Mouse (Mus musculus): ENCODE results near the gene Notch2.

GRCm38 (mm10) chr3:98016901-98017591, 3.7 kb downstream of the Notch2 start:
- TF ChIP-seq POLR2A (IDR thresholded peaks at IDR 0.05; ENCODE audit: control insufficient read depth, extremely low read depth, insufficient read depth, low read length, poor library complexity) (no peak), CTCF (IDR thresholded peaks at IDR 0.05; ENCODE audit: borderline replicate concordance, control insufficient read depth, extremely low read depth, insufficient read depth, low read length, poor library complexity) (no peak)

All from thymus, adult 2 months (tissue).